Mouse (Mus musculus) bone marrow, adult 2 months (tissue): ENCODE results near the gene Serinc1.

Source experiments
- CTCF ChIP-seq: fragments of 200-500 bp; IDR thresholded peaks from 2 replicates; pipeline ENCODE4 v1.5.1; 2011; ENCODE audit warnings: low read length, control low read depth; ENCODE audit not compliant: control insufficient read depth, insufficient read depth
- POLR2A ChIP-seq: fragments of 200-500 bp; IDR thresholded peaks from 2 replicates; pipeline ENCODE4 v1.6.1; 2011; ENCODE audit warnings: low read depth, mild to moderate bottlenecking, control low read depth, low read length, borderline replicate concordance; ENCODE audit not compliant: control insufficient read depth

DNA sequence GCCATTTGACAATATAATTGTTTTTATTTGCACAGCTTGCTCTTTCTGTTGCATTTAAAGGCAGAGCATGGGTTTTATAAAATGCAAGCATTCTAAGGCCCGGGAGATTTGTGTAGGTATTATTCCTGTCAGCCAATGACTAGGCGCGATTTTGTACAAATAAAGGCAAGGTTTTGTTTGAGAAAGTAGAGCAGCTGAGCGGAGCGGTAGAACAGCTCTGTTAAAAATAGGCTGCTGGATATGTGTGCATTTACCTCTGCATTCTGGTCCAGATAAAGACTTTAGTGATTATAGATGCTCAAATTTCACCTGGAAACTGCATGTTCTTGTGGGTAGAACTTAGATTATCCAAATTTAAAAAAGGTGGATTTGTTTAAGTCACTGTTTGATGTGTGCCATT, 25.3 kb upstream of the Serinc1 start:
- TF ChIP-seq CTCF (no peak), POLR2A (no peak)
